In genomic region chr8:90968307-90968706, GRCm38 (mm10) we compare ENCODE assay signal across 13 mouse cellular contexts.
"Had no signal": no experiment of that assay in that cellular context is flagged by ENCODE, and none has a peak within 500 bp of the region (broad histone marks: within the 10 kb centered on the region; RNA-seq: fewer than 3 reads in every experiment).

No protein-coding gene starts in this region.

- DNase-seq: kidney, adult 2 months; kidney, postnatal 25 days; lung, postnatal 14 days; right cerebral cortex, postnatal 14 days; thymus, adult 2 months; thymus, postnatal 36 days had no signal

- H3K27ac ChIP-seq: kidney, embryonic 15.5 days; left cerebral cortex, adult 2 months; limb, embryonic 10.5 days; lung, embryonic 15.5 days; macrophage; midbrain, embryonic 12.5 days; stomach, embryonic 15.5 days had no signal

- H3K4me3 ChIP-seq: kidney, embryonic 15.5 days; left cerebral cortex, adult 2 months; limb, embryonic 10.5 days; lung, embryonic 15.5 days; midbrain, embryonic 12.5 days; stomach, embryonic 15.5 days had no signal

- H3K9ac ChIP-seq: kidney, embryonic 15.5 days; lung, embryonic 15.5 days; midbrain, embryonic 12.5 days; stomach, embryonic 15.5 days had no signal

- H3K36me3 ChIP-seq: stomach, embryonic 15.5 days had no signal

- H3K4me2 ChIP-seq: kidney, embryonic 15.5 days; lung, embryonic 15.5 days; midbrain, embryonic 12.5 days; stomach, embryonic 15.5 days had no signal

- H3K4me1 ChIP-seq: kidney, embryonic 15.5 days; limb, embryonic 10.5 days; lung, embryonic 15.5 days; midbrain, embryonic 12.5 days; stomach, embryonic 15.5 days had no signal

- H3K27me3 ChIP-seq: kidney, embryonic 15.5 days; lung, embryonic 15.5 days; midbrain, embryonic 12.5 days; stomach, embryonic 15.5 days had no signal

- H3K9me3 ChIP-seq: kidney, embryonic 15.5 days; limb, embryonic 10.5 days; lung, embryonic 15.5 days; midbrain, embryonic 12.5 days; stomach, embryonic 15.5 days had no signal
